Mouse (Mus musculus): ENCODE measurements at regions not wholly inside any gene's neighbourhood (a gene's known extent, or its start where the extent isn't known, plus 50 kb on each side); places are given as distances from the start of the nearest gene placed in this dataset.

GRCm38 (mm10) chr10:9569277-9569676 lies 105.7 kb downstream of the Samd5 start:
- in situ Hi-C loops (cut with MboI; ENCODE audit: low sequenced_read_pairs): no loop called here

GRCm38 (mm10) chr10:9557517-9558065 lies 117.4 kb downstream of the Samd5 start:
- in situ Hi-C loops (cut with MboI; ENCODE audit: low sequenced_read_pairs): no loop called here

GRCm38 (mm10) chr10:9557092-9557491 lies 117.9 kb downstream of the Samd5 start:
- in situ Hi-C loops (cut with MboI; ENCODE audit: low sequenced_read_pairs): no loop called here

GRCm38 (mm10) chr10:9553946-9554345 lies 121.1 kb downstream of the Samd5 start:
- in situ Hi-C loops (cut with MboI; ENCODE audit: low sequenced_read_pairs): no loop called here

- in situ Hi-C loops (cut with MboI; ENCODE audit: low sequenced_read_pairs): no loop called here
Observed at GRCm38 (mm10) chr10:9549913-9550709, 124.9 kb downstream of the Samd5 start.

- in situ Hi-C loops (cut with MboI; ENCODE audit: low sequenced_read_pairs): no loop called here
Observed at GRCm38 (mm10) chr10:9545807-9546206, 129.2 kb downstream of the Samd5 start.

- in situ Hi-C loops (cut with MboI; ENCODE audit: low sequenced_read_pairs): no loop called here
Observed at GRCm38 (mm10) chr10:9544041-9544786, 130.8 kb downstream of the Samd5 start.

GRCm38 (mm10) chr10:9541579-9541978 lies 133.4 kb downstream of the Samd5 start:
- in situ Hi-C loops (cut with MboI; ENCODE audit: low sequenced_read_pairs): no loop called here

- in situ Hi-C loops (cut with MboI; ENCODE audit: low sequenced_read_pairs): no loop called here
Observed at GRCm38 (mm10) chr10:9537686-9538085, 137.3 kb downstream of the Samd5 start.

- in situ Hi-C loops (cut with MboI; ENCODE audit: low sequenced_read_pairs): no loop called here
Observed at GRCm38 (mm10) chr10:9534552-9534951, 140.5 kb downstream of the Samd5 start.

- in situ Hi-C loops (cut with MboI; ENCODE audit: low sequenced_read_pairs): no loop called here
Observed at GRCm38 (mm10) chr10:9533283-9533682, 141.7 kb downstream of the Samd5 start.

- in situ Hi-C loops (cut with MboI; ENCODE audit: low sequenced_read_pairs): no loop called here
Observed at GRCm38 (mm10) chr10:9531931-9532330, 143.1 kb downstream of the Samd5 start.

GRCm38 (mm10) chr10:9529408-9529807 lies 145.6 kb downstream of the Samd5 start:
- in situ Hi-C loops (cut with MboI; ENCODE audit: low sequenced_read_pairs): no loop called here

- in situ Hi-C loops (cut with MboI; ENCODE audit: low sequenced_read_pairs): no loop called here
Observed at GRCm38 (mm10) chr10:9528066-9528465, 146.9 kb downstream of the Samd5 start.

GRCm38 (mm10) chr10:9509764-9510390 lies 165.1 kb downstream of the Samd5 start:
- in situ Hi-C loops (cut with MboI; ENCODE audit: low sequenced_read_pairs): no loop called here

GRCm38 (mm10) chr10:9509092-9509671 lies 165.8 kb downstream of the Samd5 start:
- in situ Hi-C loops (cut with MboI; ENCODE audit: low sequenced_read_pairs): no loop called here

GRCm38 (mm10) chr10:9503569-9504493 lies 171.2 kb downstream of the Samd5 start:
- in situ Hi-C loops (cut with MboI; ENCODE audit: low sequenced_read_pairs): no loop called here

GRCm38 (mm10) chr10:9498550-9498949 lies 176.5 kb downstream of the Samd5 start:
- in situ Hi-C loops (cut with MboI; ENCODE audit: low sequenced_read_pairs): no loop called here

- in situ Hi-C loops (cut with MboI; ENCODE audit: low sequenced_read_pairs): no loop called here
Observed at GRCm38 (mm10) chr10:9497021-9497420, 178.0 kb downstream of the Samd5 start.

GRCm38 (mm10) chr10:9495143-9495651 lies 179.8 kb downstream of the Samd5 start:
- in situ Hi-C loops (cut with MboI; ENCODE audit: low sequenced_read_pairs): no loop called here

Data from CH12F3 (cell line).